Mouse (Mus musculus) hindbrain, embryonic 13.5 days (tissue): Measurements from ENCODE around the gene Avp. TPM values are rescaled to one million over a fixed set of nuclear protein-coding genes. Genes with fewer than 3 reads are reported as not detected.
"Not testable (repeated sequence)": the region's sequence is repeated elsewhere in the genome, so short reads cannot be mapped to it uniquely, and the experiment has no call there.

Experiments
- ATAC-seq: fragments of 200-750 bp; cut with Nextera tagmentation; 2 replicates; pipeline ENCODE4 v1.8.0; 2017; ENCODE audit warnings: moderate TSS enrichment; ENCODE audit not compliant: low FRiP score
- H3K27ac ChIP-seq: fragments of 300-500 bp; sonication (generic); 2 replicates; pipeline ENCODE4 v1.5.1; 2015; ENCODE audit warnings: inconsistent platforms, mild to moderate bottlenecking, moderate library complexity
- H3K27me3 ChIP-seq: fragments of 300-500 bp; sonication (generic); 2 replicates; pipeline ENCODE4 v1.6.1; 2015; ENCODE audit warnings: mild to moderate bottlenecking, inconsistent platforms
- H3K36me3 ChIP-seq: fragments of 300-500 bp; sonication (generic); 2 replicates; pipeline ENCODE4 v1.6.1; 2015; ENCODE audit warnings: mild to moderate bottlenecking, inconsistent platforms
- H3K4me1 ChIP-seq: fragments of 300-500 bp; sonication (generic); replicated peaks from 2 replicates; pipeline ENCODE4 v1.6.1; 2015; ENCODE audit warnings: inconsistent platforms
- H3K4me2 ChIP-seq: fragments of 300-500 bp; sonication (generic); 2 replicates; pipeline ENCODE4 v1.6.1; 2015; ENCODE audit warnings: inconsistent platforms, mild to moderate bottlenecking, moderate library complexity
- H3K4me3 ChIP-seq: fragments of 300-500 bp; sonication (generic); 2 replicates; pipeline ENCODE4 v1.5.1; 2015; ENCODE audit warnings: mild to moderate bottlenecking, inconsistent platforms
- H3K9ac ChIP-seq: fragments of 300-500 bp; sonication (generic); 2 replicates; pipeline ENCODE4 v1.6.1; 2015; ENCODE audit warnings: mild to moderate bottlenecking, inconsistent platforms
- H3K9me3 ChIP-seq: fragments of 300-500 bp; sonication (generic); 2 replicates; pipeline ENCODE4 v1.6.1; 2016; ENCODE audit warnings: inconsistent platforms
- WGBS: fragments of 180-500 bp; shearing (Covaris S2); methylation state at CpG from one replicate; pipeline ENCODE4 v1.1.7; 2015; 5-methylcytosine and 5-hydroxymethylcytosine counted together
- polyA plus RNA-seq: library from polyadenylated mRNA; unstranded; fragments of >200 nt; fragmentation: Nextera tagmentation; extraction: Ambion mirVana; gene quantifications from 2 replicates; pipeline ENCODE4 v1.2.1, GENCODE M21; 2015

Avp gene
- polyA plus RNA-seq, 1 experiment from 2014 or later, result not detected

- Histone ChIP-seq H3K36me3 (peaks cover 22% of the 10 kb centered on the region), H3K4me3 (no peak overlapping the region), H3K9ac (no peak overlapping the region), H3K27ac (no peak overlapping the region), H3K4me2 (no peak overlapping the region), H3K4me1 (no peaks in the 10 kb centered on the region), H3K27me3 (peaks cover 9% of the 10 kb centered on the region), H3K9me3 (no peaks in the 10 kb centered on the region)
- no peak for ATAC-seq
- WGBS, result 85% methylated on average over 2 of the region's 2 CpGs
Measured at GRCm38 (mm10) chr2:130588373-130588772, 6.0 kb upstream of the Avp start.

- H3K4me3 ChIP-seq, result no peak overlapping the region
- no peak overlapping the region for H3K4me2 ChIP-seq
- no peak for ATAC-seq
- peaks cover 3% of the 10 kb centered on the region for H3K4me1 ChIP-seq
- peaks cover 33% of the 10 kb centered on the region for H3K27me3 ChIP-seq
- H3K36me3 ChIP-seq, result peaks cover 10% of the 10 kb centered on the region
- H3K9me3 ChIP-seq, result no peaks in the 10 kb centered on the region
- no peak overlapping the region for H3K27ac ChIP-seq
- 87% methylated on average over 6 of the region's 6 CpGs for WGBS
- no peak overlapping the region for H3K9ac ChIP-seq
Measured at GRCm38 (mm10) chr2:130586016-130586415, 3.7 kb upstream of the Avp start.

DNA sequence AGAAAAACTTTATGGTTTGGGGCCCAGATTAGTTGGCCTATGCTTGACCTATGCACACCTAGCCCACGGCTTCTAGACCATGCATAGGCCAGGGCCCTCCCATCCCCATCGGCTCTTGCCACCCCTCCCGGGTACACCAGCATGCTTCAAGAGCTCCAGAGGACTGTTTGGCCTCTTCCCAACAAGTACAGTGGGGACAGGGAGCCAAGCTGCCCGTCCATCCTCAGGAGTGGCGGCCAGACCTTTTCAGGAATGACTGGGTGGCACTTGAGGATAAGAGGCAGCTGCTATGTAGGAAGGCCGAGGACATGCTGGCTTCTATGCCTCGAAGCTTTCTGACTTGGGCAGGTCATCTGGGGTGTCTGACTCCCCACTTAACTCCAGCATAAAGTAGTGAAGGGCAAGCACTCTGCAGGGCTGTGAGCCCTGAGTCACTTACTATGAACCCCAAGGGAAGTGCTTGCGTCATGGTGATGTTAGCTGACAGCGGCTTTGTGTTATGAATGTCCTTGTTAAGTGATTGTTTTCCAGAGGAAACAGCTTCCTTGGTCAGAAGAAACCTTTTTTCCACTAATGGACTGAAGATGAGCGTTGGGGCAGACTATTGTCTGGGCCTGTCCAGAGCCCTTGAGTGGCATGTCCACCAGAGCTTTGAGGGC is 1.7 kb upstream of the Avp start:
- Histone ChIP-seq H3K4me3 (no peak overlapping the region), H3K27ac (no peak overlapping the region), H3K4me2 (no peak overlapping the region), H3K4me1 (peaks cover 12% of the 10 kb centered on the region), H3K9ac (no peak overlapping the region), H3K36me3 (no peaks in the 10 kb centered on the region), H3K27me3 (peaks cover 53% of the 10 kb centered on the region), H3K9me3 (no peaks in the 10 kb centered on the region)
- 79% methylated on average over 10 of the region's 10 CpGs for WGBS
- no peak for ATAC-seq

DNA sequence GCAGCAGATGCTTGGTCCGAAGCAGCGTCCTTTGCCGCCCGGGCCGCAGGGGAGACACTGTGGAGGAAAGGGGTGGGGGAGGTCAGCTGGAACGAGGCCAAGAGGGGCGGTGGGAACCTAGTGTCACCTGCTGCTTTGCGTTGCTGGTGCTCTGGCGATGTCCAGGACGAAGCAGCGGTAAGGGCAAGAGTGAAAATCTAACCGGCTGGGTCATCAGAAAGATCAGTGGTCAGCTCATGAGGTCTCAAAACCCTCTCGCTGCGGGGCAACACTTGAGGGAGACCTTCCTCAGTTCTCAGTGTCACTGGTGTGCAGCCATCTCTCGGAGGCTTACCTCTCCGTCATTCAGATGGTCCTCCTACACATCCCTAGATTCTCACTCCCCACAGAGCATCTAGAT is 1.2 kb downstream of the Avp start:
- peaks cover 81% of the 10 kb centered on the region for H3K27me3 ChIP-seq
- WGBS, result 3% methylated on average over 16 of the region's 16 CpGs
- H3K9ac ChIP-seq, result no peak overlapping the region
- peak overlapping the region; percentile 31 for H3K4me3 ChIP-seq
- no peak overlapping the region for H3K27ac ChIP-seq
- H3K9me3 ChIP-seq, result no peaks in the 10 kb centered on the region
- H3K4me1 ChIP-seq, result peaks cover 29% of the 10 kb centered on the region
- ATAC-seq, result no peak
- peak overlapping the region; percentile 49 for H3K4me2 ChIP-seq
- no peaks in the 10 kb centered on the region for H3K36me3 ChIP-seq

DNA sequence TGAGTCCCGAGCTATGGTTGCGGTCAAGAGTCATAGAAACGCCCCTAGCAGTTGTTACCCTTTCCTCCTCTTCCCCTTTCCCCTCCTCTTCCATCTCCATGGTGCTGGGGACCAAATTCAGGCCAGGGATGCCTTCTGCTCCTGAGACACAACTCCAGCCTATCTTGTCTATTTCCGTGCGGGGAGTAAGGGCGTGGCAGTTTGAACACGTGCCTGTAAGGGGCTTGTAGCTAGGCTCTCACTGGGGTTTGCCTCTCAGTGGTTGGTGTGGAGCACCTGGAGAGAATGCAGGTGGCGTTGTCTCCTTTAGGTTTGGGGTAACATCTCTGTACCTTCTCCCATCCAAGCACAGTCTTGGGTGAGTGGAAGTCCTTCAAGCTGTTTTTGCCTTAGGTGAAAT is 2.6 kb downstream of the Avp start:
- 2% methylated on average over 8 of the region's 8 CpGs for WGBS

DNA sequence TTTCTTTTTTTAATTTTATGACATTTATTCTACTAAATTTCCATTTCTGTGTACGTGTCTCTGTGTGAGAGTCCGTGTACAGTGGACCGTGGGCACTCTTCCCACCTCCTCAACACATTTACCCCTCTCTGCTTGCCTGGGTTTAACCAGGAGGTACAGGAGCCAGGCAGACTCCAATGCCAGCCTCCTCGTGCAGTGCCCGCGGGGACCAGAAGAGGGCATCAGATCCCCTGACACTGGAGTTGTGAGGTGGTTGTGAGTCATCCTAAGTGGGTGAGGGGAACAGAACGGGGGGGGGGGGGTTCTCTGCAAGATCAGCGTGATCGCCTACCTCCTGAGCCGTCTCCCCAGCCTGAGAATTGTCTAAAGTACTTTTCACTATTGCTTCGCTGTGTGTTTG is 4.2 kb downstream of the Avp start:
- H3K4me1 ChIP-seq, result peaks cover 32% of the 10 kb centered on the region
- H3K9ac ChIP-seq, result no peak overlapping the region
- H3K36me3 ChIP-seq, result no peaks in the 10 kb centered on the region
- ATAC-seq, result no peak
- peaks cover 96% of the 10 kb centered on the region for H3K27me3 ChIP-seq
- H3K4me2 ChIP-seq, result no peak overlapping the region
- 12% methylated on average over 10 of the region's 11 CpGs for WGBS
- no peaks in the 10 kb centered on the region for H3K9me3 ChIP-seq
- H3K4me3 ChIP-seq, result no peak overlapping the region
- no peak overlapping the region for H3K27ac ChIP-seq

More for the DNA sequence above, 2.6 kb downstream of the Avp start:
- Histone ChIP-seq H3K4me1 (peaks cover 32% of the 10 kb centered on the region), H3K9me3 (no peaks in the 10 kb centered on the region), H3K9ac (no peak overlapping the region), H3K27ac (no peak overlapping the region), H3K27me3 (peaks cover 95% of the 10 kb centered on the region), H3K4me3 (peak overlapping the region; percentile 11; the same call in 1 of the 2 replicates), H3K4me2 (no peak overlapping the region), H3K36me3 (no peaks in the 10 kb centered on the region)
- ATAC-seq, result no peak

DNA sequence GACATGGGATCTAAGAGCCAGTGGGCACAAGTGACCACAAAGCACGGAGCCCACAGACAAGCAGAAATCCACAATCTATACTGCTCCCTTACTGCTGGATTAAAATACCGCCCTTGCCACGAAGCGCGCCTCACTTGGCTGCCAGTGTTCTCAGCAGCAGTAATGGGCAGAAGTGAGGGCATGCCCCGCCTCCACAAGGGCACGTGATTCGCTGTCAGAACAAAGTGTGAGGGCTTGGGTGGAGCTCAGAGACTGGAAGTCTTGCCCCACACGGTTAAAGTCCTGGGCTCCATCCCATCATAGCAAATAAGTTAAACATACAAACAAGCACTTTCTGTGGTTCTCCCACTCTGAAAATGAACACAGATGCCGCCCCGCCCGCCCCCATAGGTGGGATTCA is 4.7 kb downstream of the Avp start:
- Histone ChIP-seq H3K36me3 (no peaks in the 10 kb centered on the region), H3K27ac (no peak overlapping the region), H3K27me3 (peaks cover 91% of the 10 kb centered on the region), H3K9ac (no peak overlapping the region), H3K4me2 (no peak overlapping the region), H3K4me1 (peaks cover 32% of the 10 kb centered on the region), H3K9me3 (no peaks in the 10 kb centered on the region), H3K4me3 (peak overlapping the region; percentile 14; the same call in 1 of the 2 replicates)
- WGBS, result 2% methylated on average over 12 of the region's 12 CpGs
- no peak for ATAC-seq

DNA sequence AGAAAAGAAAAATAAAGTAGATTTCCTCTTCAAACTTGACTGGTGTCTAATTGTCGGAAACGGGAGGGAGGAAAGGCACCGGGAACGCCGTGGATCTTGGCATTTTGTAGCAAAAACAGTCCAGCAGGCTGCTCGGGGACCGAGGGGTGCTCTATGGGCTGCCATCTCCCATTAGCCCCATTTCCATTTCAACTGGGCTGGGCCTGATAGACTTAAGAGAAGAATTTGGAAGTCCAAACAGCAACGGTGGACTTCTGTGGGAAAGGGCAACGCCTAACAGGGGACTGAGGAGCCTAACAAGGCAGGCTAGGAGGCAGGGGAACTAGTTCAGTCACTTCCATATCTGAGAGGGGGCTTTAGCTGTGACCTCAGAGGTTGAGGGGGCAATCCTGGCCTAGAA is 5.3 kb downstream of the Avp start:
- H3K9me3 ChIP-seq, result no peaks in the 10 kb centered on the region
- H3K4me1 ChIP-seq, result peaks cover 32% of the 10 kb centered on the region
- H3K4me3 ChIP-seq, result peak overlapping the region; percentile 35; the same call in 1 of the 2 replicates
- H3K27me3 ChIP-seq, result peaks cover 85% of the 10 kb centered on the region
- WGBS, result 5% methylated on average over 9 of the region's 9 CpGs
- no peak overlapping the region for H3K9ac ChIP-seq
- H3K27ac ChIP-seq, result no peak overlapping the region
- ATAC-seq, result no peak
- H3K36me3 ChIP-seq, result no peaks in the 10 kb centered on the region
- H3K4me2 ChIP-seq, result peak overlapping the region; percentile 52

DNA sequence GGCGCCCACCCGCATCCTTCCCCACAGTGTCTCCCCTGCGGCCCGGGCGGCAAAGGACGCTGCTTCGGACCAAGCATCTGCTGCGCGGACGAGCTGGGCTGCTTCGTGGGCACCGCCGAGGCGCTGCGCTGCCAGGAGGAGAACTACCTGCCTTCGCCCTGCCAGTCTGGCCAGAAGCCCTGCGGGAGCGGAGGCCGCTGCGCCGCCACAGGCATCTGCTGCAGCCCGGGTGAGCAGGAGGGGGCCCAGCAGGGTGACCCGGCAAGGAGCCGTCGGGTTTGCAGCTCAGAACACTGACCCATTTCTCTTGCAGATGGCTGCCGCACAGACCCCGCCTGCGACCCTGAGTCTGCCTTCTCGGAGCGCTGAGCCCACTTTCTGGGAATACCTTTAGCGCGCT is 5.8 kb downstream of the Avp start:
- Histone ChIP-seq H3K27me3 (peaks cover 80% of the 10 kb centered on the region), H3K4me3 (peak overlapping the region; percentile 35), H3K9ac (peak overlapping the region; percentile 60; the same call in 1 of the 2 replicates), H3K4me1 (peaks cover 32% of the 10 kb centered on the region), H3K4me2 (peak overlapping the region; percentile 52)
- H3K27ac ChIP-seq, ATAC-seq, H3K36me3 ChIP-seq, H3K9me3 ChIP-seq: not testable (repeated sequence)
- WGBS, result 1% methylated on average over 31 of the region's 32 CpGs

DNA sequence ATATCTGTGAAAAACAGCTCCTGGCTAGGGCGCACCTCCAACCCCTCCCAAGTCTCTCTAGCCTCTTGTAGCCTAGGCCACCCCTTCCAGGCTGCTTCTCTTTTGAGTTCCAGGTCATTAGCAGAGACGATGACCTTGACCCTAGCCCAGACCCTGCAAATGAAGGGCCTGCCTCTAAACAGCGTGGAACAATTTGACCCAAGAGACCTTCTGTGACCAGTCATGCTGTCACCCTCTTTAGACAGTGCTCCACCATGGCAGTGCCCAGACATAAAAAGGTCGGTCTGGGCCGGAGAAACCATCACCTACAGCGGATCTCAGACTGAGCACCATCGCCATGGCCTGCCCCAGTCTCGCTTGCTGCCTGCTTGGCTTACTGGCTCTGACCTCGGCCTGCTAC is 6.5 kb downstream of the Avp start, which contains the start of gene Oxt:
TSS of gene Oxt (plus strand) at position 301 of the 400 bp plus-strand sequence.
- H3K9me3 ChIP-seq, result no peaks in the 10 kb centered on the region
- no peak for ATAC-seq
- 38% methylated on average over 9 of the region's 9 CpGs for WGBS

GRCm38 (mm10) chr2:130574960-130575359 is 7.4 kb downstream of the Avp start:
- no peaks in the 10 kb centered on the region for H3K36me3 ChIP-seq
- H3K4me1 ChIP-seq, result peaks cover 19% of the 10 kb centered on the region
- H3K9me3 ChIP-seq, result no peaks in the 10 kb centered on the region
- peaks cover 64% of the 10 kb centered on the region for H3K27me3 ChIP-seq
- H3K4me2 ChIP-seq, result no peak overlapping the region
- no peak overlapping the region for H3K9ac ChIP-seq
- H3K27ac ChIP-seq, result no peak overlapping the region
- WGBS, result 80% methylated on average over 5 of the region's 5 CpGs
- no peak overlapping the region for H3K4me3 ChIP-seq
- ATAC-seq, result no peak

More for the DNA sequence above, 6.5 kb downstream of the Avp start, which contains the start of gene Oxt:
- peak within 1 kb of the TSS; percentile 52 for H3K4me2 ChIP-seq
- peak within 1 kb of the TSS; percentile 35 for H3K4me3 ChIP-seq
- H3K27me3 ChIP-seq, result peaks cover 74% of the 10 kb centered on the region
- H3K36me3 ChIP-seq, result no peaks in the 10 kb centered on the region
- peak within 1 kb of the TSS; percentile 60; the same call in 1 of the 2 replicates for H3K9ac ChIP-seq
- H3K27ac ChIP-seq, result no peak within 1 kb of the TSS
- H3K4me1 ChIP-seq, result peaks cover 27% of the 10 kb centered on the region

DNA sequence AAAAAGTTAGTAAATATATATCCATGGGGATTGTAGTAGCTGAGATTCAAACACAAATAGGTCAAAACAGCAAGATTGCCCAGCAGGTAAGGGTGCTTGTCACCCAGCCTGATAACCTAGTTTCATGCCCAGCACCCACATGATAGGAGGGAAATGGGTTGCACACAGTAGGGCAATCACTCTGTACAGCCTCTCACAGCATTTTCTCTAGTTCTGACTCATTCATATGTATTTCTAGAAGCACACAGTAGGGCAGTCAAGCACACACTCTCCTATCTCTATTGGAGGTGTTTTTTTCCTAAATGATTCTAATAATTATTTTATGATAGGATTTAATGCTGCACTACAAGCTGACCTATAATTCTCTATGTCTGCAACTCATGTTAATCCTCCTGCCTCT is 12.4 kb downstream of the Avp start:
- H3K4me1 ChIP-seq, result peaks cover 9% of the 10 kb centered on the region
- H3K9me3 ChIP-seq, result no peaks in the 10 kb centered on the region
- peaks cover 14% of the 10 kb centered on the region for H3K27me3 ChIP-seq
- H3K27ac ChIP-seq, result no peak overlapping the region
- no peak for ATAC-seq
- H3K9ac ChIP-seq, result no peak overlapping the region
- H3K4me3 ChIP-seq, result no peak overlapping the region
- H3K36me3 ChIP-seq, result peaks cover 23% of the 10 kb centered on the region
- no peak overlapping the region for H3K4me2 ChIP-seq

DNA sequence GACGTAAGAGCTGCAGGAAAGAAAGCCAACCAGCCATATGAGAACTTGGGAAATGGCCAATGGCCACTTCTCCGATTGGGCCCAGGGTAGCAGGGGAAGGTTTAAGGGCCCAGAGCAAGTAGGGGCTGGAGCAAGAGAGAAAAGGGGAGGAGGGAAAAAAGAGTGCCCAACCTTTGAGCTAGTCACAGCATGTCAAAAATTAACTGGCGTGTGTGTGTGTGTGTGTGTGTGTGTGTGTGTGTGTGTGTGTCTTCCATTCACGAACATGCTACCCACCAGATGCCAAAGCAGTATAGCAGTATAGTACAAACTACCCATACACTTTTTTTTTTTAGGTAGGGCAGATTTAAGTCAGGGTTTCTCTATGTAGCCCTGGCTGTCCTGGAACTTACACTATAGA is 13.4 kb downstream of the Avp start:
- ATAC-seq, result no peak
- Histone ChIP-seq H3K36me3 (peaks cover 23% of the 10 kb centered on the region), H3K4me1 (peaks cover 18% of the 10 kb centered on the region), H3K27ac (no peak overlapping the region), H3K27me3 (peaks cover 6% of the 10 kb centered on the region; the same call in 1 of the 2 replicates), H3K4me2 (no peak overlapping the region), H3K9ac (no peak overlapping the region), H3K4me3 (no peak overlapping the region), H3K9me3 (no peaks in the 10 kb centered on the region)
- 93% methylated on average over 4 of the region's 4 CpGs for WGBS
